Mouse (Mus musculus) heart, adult 18-20 months (tissue): Measurements from ENCODE around the gene Lclat1. TPM values are rescaled to one million over a fixed set of nuclear protein-coding genes. Genes with fewer than 3 reads are reported as not detected.

Experiments used
- DNase-seq, 2 experiments: peaks; one replicate each; pipeline ENCODE4 v3.0.0; 2021 to 2022; ENCODE audit warnings: mixed read lengths in 1 of 2
- total RNA-seq, 2 experiments: library from RNA; stranded (reverse); gene quantifications; 2 replicates each; pipeline ENCODE4 v1.2.3; 2021

The Lclat1 gene
- total RNA-seq, 2 experiments from 2014 or later = 97.3 to 97.5 TPM

- DNase-seq = no peak
Measured at GRCm38 (mm10) chr17:73087045-73087910, 20.5 kb upstream of the Lclat1 start.

- no peak for DNase-seq
Measured at GRCm38 (mm10) chr17:73091368-73091767, 16.4 kb upstream of the Lclat1 start.

GRCm38 (mm10) chr17:73092103-73093097 is 15.4 kb upstream of the Lclat1 start:
- DNase-seq = no peak

- peak in 1 of 2 experiments; percentile 23 for DNase-seq
Measured at GRCm38 (mm10) chr17:73095070-73095469, 12.7 kb upstream of the Lclat1 start.

GRCm38 (mm10) chr17:73095585-73095984 is 12.2 kb upstream of the Lclat1 start:
- DNase-seq = no peak

- DNase-seq = peak; percentile 29 to 61
Measured at GRCm38 (mm10) chr17:73096484-73096883, 11.3 kb upstream of the Lclat1 start.

GRCm38 (mm10) chr17:73098636-73099035 is 9.1 kb upstream of the Lclat1 start:
- DNase-seq = no peak

GRCm38 (mm10) chr17:73100396-73100795 is 7.4 kb upstream of the Lclat1 start:
- no peak for DNase-seq

GRCm38 (mm10) chr17:73102538-73102937 is 5.2 kb upstream of the Lclat1 start:
- no peak for DNase-seq

GRCm38 (mm10) chr17:73108170-73108887 is 544 bp downstream of the Lclat1 start:
- DNase-seq = peak in 1 of 2 experiments; percentile 28

- DNase-seq = no peak
Measured at GRCm38 (mm10) chr17:73108888-73109259, 1.1 kb downstream of the Lclat1 start.

GRCm38 (mm10) chr17:73112128-73112527 is 4.3 kb downstream of the Lclat1 start:
- DNase-seq = no peak

- peak in 1 of 2 experiments; percentile 25 for DNase-seq
Measured at GRCm38 (mm10) chr17:73112601-73113000, 4.8 kb downstream of the Lclat1 start.

- no peak for DNase-seq
Measured at GRCm38 (mm10) chr17:73113230-73113629, 5.4 kb downstream of the Lclat1 start.

- DNase-seq = no peak
Measured at GRCm38 (mm10) chr17:73118134-73118533, 10.3 kb downstream of the Lclat1 start.

- no peak for DNase-seq
Measured at GRCm38 (mm10) chr17:73118702-73119101, 10.9 kb downstream of the Lclat1 start.

GRCm38 (mm10) chr17:73119150-73119549 is 11.4 kb downstream of the Lclat1 start:
- DNase-seq = no peak

GRCm38 (mm10) chr17:73120545-73120944 is 12.8 kb downstream of the Lclat1 start:
- DNase-seq = no peak

GRCm38 (mm10) chr17:73121726-73122125 is 13.9 kb downstream of the Lclat1 start:
- DNase-seq = no peak

- peak; percentile 18 for DNase-seq
Measured at GRCm38 (mm10) chr17:73126349-73126748, 18.6 kb downstream of the Lclat1 start.

- DNase-seq = no peak
Measured at GRCm38 (mm10) chr17:73126903-73127302, 19.1 kb downstream of the Lclat1 start.
